14 mouse cellular contexts compared by ENCODE assay signal in genomic region chr13:98254921-98255320, GRCm38 (mm10). TPM values are rescaled to one million over a fixed set of nuclear protein-coding genes. Genes with fewer than 3 reads are reported as not detected.
DNase-seq lines count a peak whose midpoint lies in the region; ATAC-seq lines count a peak whose summit lies in the region.
"Had no signal": no experiment of that assay in that cellular context is flagged by ENCODE, and none has a peak within 500 bp of the region (broad histone marks: within the 10 kb centered on the region; RNA-seq: fewer than 3 reads in every experiment).

No protein-coding gene starts in this region.

- H3K27ac ChIP-seq in embryonic facial prominence, embryonic 11.5 days (replicated peaks; ENCODE audit: low read depth, low read length): no peak overlapping the region
- no peak overlapping the region for H3K27ac ChIP-seq in embryonic facial prominence, embryonic 10.5 days (replicated peaks)
- H3K27ac ChIP-seq: hindbrain, embryonic 12.5 days had no signal

- ATAC-seq in embryonic facial prominence, embryonic 11.5 days (replicated peaks; ENCODE audit: insufficient number of reproducible peaks, low FRiP score, low TSS enrichment, low read depth): no peak

- H3K27me3 ChIP-seq in embryonic facial prominence, embryonic 11.5 days (ENCODE audit: control insufficient read depth, insufficient read depth, low read length): no peaks in the 10 kb centered on the region
- no peaks in the 10 kb centered on the region for H3K27me3 ChIP-seq in embryonic facial prominence, embryonic 10.5 days (replicated peaks; ENCODE audit: low read depth, poor library complexity, severe bottlenecking)
- H3K27me3 ChIP-seq: hindbrain, embryonic 12.5 days had no signal

- H3K4me2 ChIP-seq in embryonic facial prominence, embryonic 11.5 days (ENCODE audit: low read depth, low read length): no peak overlapping the region
- H3K4me2 ChIP-seq: hindbrain, embryonic 12.5 days had no signal

- H3K9me3 ChIP-seq in embryonic facial prominence, embryonic 11.5 days (replicated peaks; ENCODE audit: control insufficient read depth, low read length): no peaks in the 10 kb centered on the region
- no peaks in the 10 kb centered on the region for H3K9me3 ChIP-seq in embryonic facial prominence, embryonic 10.5 days
- H3K9me3 ChIP-seq: hindbrain, embryonic 12.5 days had no signal

- H3K4me1 ChIP-seq in embryonic facial prominence, embryonic 11.5 days (ENCODE audit: control insufficient read depth, insufficient read depth, low read length): no peaks in the 10 kb centered on the region
- H3K4me1 ChIP-seq in embryonic facial prominence, embryonic 10.5 days: no peaks in the 10 kb centered on the region
- H3K4me1 ChIP-seq: hindbrain, embryonic 12.5 days had no signal

- WGBS in embryonic facial prominence, embryonic 11.5 days: 75% methylated on average over 9 of the region's 9 CpGs
- WGBS in embryonic facial prominence, embryonic 10.5 days: 76% methylated on average over 9 of the region's 9 CpGs

- peak; percentile 8 for DNase-seq in embryonic facial prominence, embryonic 11.5 days (ENCODE audit: low spot score)
- DNase-seq in embryonic facial prominence, embryonic 10.5 days (ENCODE audit: low spot score): no peak
- peak; percentile 14 for DNase-seq in 3T3-L1 (ENCODE audit: low read depth, low spot score)
- DNase-seq in frontal cortex, postnatal 10 days (ENCODE audit: low spot score in 2 of 2): peak; percentile 61 to 71
- DNase-seq in left cerebral cortex, adult 9 months (ENCODE audit: low spot score in 2 of 2): peak; percentile 59 to 75
- DNase-seq in thymus, postnatal 25 days: no peak
- no peak for DNase-seq in yolk sac, embryonic 10.5 days (ENCODE audit: low spot score)
- DNase-seq in spleen, postnatal 10 days (ENCODE audit: low spot score in 2 of 2): no peak
- DNase-seq: gastrocnemius, postnatal 25 days had no signal

- no peak overlapping the region for H3K9ac ChIP-seq in embryonic facial prominence, embryonic 11.5 days (replicated peaks; ENCODE audit: low read length)
- H3K9ac ChIP-seq: hindbrain, embryonic 12.5 days had no signal

- H3K36me3 ChIP-seq in embryonic facial prominence, embryonic 11.5 days (replicated peaks; ENCODE audit: control insufficient read depth, insufficient read depth, low read depth, low read length): peaks cover 10% of the 10 kb centered on the region
- peaks cover 99% of the 10 kb centered on the region for H3K36me3 ChIP-seq in embryonic facial prominence, embryonic 10.5 days (replicated peaks)

- no peak overlapping the region for H3K4me3 ChIP-seq in embryonic facial prominence, embryonic 11.5 days (ENCODE audit: low read depth, low read length)
- no peak overlapping the region for H3K4me3 ChIP-seq in embryonic facial prominence, embryonic 10.5 days
- H3K4me3 ChIP-seq: hindbrain, embryonic 12.5 days had no signal

RNA-seq across cellular contexts. Expression of gene Utp15, which starts 7.9 kb away (rescaled TPM):
- 45.3 and 46.3 TPM in 2 replicates for polyA plus RNA-seq in embryonic facial prominence, embryonic 11.5 days (2014; fragmentation: Nextera tagmentation; extraction: Ambion mirVana)
- 52.6 and 55.2 TPM in 2 replicates for polyA plus RNA-seq in embryonic facial prominence, embryonic 10.5 days (2016; fragmentation: Nextera tagmentation; extraction: Ambion mirVana)

RNA-seq across cellular contexts. Expression of gene Ankra2, which starts 8.0 kb away (rescaled TPM):
- polyA plus RNA-seq in embryonic facial prominence, embryonic 11.5 days (2014; fragmentation: Nextera tagmentation; extraction: Ambion mirVana): 26.0 and 29.7 TPM in 2 replicates
- 15.6 and 16.1 TPM in 2 replicates for polyA plus RNA-seq in embryonic facial prominence, embryonic 10.5 days (2016; fragmentation: Nextera tagmentation; extraction: Ambion mirVana)

RNA-seq across cellular contexts. Expression of gene Gm21976, which starts 24.8 kb away (rescaled TPM):
- polyA plus RNA-seq in embryonic facial prominence, embryonic 11.5 days (2014; fragmentation: Nextera tagmentation; extraction: Ambion mirVana): not detected in 2 replicates
- polyA plus RNA-seq in embryonic facial prominence, embryonic 10.5 days (2016; fragmentation: Nextera tagmentation; extraction: Ambion mirVana): not detected in 2 replicates
- polyA plus RNA-seq: hindbrain, embryonic 12.5 days; large intestine, adult 2 months; lung, embryonic 16.5 days; neural tube, embryonic 11.5 days; spleen, adult 2 months had no signal

RNA-seq across cellular contexts. Expression of gene Arhgef28, which starts 48.7 kb away (rescaled TPM):
- 8.6 and 10.6 TPM in 2 replicates for polyA plus RNA-seq in embryonic facial prominence, embryonic 11.5 days (2014; fragmentation: Nextera tagmentation; extraction: Ambion mirVana)
- polyA plus RNA-seq in embryonic facial prominence, embryonic 10.5 days (2016; fragmentation: Nextera tagmentation; extraction: Ambion mirVana): 8.4 and 9.6 TPM in 2 replicates

Comparison
In these comparisons a context has a peak if more than half of its experiments do, and no peak if none do; other contexts are left out.
1. DNase-seq: peak in embryonic facial prominence, embryonic 11.5 days (single experiment), 3T3-L1 (single experiment), frontal cortex, postnatal 10 days (2 of 2) and left cerebral cortex, adult 9 months (2 of 2); none in embryonic facial prominence, embryonic 10.5 days (single experiment), thymus, postnatal 25 days (single experiment), yolk sac, embryonic 10.5 days (single experiment) and spleen, postnatal 10 days (0 of 2).